Mouse (Mus musculus): ENCODE measurements around the gene Chid1.

The Chid1 gene

DNA sequence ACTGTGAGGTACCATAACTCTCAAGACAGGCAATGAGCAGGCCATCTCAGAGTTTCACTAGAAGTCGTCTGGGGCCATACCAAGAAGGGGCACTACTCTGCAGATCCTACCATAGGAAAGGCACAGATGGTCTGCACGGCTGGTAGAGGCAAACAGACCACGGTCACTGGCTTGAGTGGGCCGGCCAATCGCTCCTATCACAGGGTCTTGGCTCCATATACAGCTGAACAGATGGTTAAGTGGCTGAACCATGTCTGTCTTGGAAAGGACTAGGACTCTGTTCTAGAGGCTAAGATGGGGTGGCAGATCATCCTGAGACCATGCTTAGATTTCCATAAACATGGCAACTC lies 37.1 kb downstream of the Chid1 start:
- DNase-seq (ENCODE audit: low read depth, low spot score), result no peak

DNA sequence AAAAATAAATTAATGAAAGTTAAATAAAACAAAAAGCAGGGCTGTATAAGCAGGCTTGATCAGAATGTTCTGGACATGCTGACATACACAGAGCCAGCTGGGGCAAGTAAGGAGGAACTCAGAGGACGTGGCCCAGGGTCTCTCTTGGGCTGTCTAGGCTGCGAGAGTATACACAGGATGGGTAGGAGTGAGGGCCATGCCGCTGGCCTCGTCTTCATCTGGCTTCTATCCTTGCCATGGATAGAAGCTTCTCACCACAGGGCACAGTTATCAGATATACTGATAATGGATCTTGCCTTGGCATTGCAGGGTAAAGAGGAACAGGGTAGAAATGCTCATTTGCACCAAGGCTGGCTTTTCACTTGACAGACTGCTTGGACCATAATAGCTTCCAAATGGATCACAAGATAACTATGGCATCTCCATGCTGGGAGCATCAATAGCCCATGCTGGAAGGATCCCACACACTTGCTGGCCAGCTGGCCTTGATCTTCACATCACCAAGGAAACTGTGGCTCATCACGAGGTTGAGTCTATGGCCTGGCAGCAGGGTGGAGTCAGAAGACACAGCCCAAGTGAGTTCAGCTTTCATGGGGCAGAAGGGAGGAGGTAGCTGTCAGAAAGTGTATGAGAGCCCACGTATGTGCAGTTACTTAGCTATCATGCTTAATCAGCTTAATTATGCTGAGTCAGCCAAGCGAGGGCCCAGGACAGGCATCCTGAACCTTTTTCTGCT lies 37.7 kb downstream of the Chid1 start:
- no peak for DNase-seq (ENCODE audit: low read depth, low spot score)

DNA sequence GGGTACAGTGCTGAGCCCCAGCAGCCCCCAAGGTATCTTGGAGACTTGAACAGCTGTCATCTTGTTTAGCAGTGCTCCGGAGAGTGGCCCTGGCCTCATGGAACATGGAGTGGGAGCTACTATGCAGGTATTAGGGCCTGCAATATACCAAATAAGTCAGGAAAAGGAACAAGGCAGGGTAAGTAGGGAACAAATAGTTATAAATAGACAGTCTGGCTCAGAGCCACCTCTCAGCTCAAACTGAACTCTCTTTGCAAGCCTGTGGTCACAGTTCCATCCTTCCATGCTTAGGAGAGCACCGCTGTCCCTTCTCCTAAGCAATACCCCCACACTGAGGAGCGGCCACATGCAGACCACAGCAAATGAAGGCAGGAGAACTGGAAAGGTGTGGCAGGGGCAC lies 42.1 kb downstream of the Chid1 start:
- no peak for DNase-seq (ENCODE audit: low read depth, low spot score)

DNA sequence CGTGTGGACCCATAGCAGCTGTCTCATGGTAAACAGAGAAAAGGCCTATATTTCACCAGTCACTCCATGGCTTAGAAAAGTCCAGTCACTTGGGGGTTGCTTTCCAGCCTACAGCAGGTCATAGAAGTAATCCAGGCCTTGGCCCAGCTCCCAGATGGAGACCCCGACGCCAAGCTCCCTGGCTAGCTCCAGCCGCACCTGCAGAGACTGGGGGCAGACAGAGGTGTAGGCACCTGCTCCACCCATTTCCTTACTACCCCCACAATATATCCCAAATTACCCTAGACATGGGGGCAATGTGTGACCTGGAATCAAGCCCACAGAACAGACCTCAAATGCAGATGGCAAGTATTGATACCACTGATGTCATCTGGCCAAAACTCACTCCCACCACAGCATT lies 43.7 kb downstream of the Chid1 start:
- DNase-seq (ENCODE audit: low read depth, low spot score), result no peak

DNA sequence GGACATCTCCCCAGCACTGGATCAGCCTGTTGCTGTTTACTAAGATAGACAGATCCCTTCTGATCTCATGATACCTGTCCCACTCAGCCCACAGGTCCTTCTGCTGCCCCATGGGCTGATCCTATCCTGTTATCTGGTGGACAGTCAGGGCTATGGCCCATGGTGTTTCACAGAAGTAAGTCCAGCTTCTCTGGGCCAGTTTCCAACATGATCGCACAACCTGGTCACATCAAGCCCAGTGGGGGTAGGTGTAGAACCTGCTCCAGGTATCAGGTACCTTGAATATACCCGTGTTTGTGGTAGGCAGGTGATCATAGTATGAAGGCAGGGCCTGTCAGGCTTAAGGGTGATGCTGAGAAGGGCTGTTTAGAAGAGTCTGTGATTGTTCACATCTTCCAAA lies 44.3 kb downstream of the Chid1 start:
- no peak for DNase-seq (ENCODE audit: low read depth, low spot score)

DNA sequence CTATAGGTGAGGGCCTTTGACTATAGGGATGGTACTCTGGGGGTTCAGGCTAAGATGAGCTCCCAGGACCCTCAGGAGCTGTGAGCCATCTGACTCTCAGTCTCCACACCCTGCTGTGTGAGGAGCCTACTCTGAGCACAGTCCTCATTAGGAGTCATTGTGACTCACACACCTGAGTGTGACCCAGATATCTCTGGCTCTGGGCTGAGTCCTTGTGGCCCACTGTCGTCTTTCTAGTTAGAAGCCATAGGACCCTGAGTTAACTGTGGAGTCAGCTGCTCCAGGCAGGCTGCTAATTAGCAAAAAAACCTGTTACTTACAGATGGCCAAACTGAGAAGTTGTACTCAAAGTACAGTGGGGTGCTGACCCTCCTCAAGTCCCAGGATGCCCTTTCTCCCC lies 45.9 kb downstream of the Chid1 start:
- no peak for DNase-seq (ENCODE audit: low read depth, low spot score)

DNA sequence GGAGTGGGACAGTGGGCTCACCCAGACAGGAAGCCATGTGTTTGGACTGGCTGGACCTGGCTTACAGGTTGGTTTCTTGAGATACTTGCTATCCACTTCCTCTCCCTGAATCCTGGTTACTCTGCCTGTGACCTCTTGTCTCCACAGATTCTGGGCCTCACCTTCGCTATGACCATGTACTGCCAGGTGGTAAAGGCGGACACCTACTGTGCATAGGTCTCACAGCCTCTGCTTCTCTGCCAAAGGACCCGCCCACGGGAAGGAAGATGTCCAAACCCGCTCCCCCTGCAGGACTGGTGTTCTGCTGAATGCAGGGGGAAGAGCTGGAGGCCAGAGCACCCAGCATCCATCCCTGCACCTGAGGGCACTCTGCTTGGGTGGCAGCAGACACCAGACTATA lies 46.9 kb downstream of the Chid1 start:
- DNase-seq (ENCODE audit: low read depth, low spot score), result no peak

DNA sequence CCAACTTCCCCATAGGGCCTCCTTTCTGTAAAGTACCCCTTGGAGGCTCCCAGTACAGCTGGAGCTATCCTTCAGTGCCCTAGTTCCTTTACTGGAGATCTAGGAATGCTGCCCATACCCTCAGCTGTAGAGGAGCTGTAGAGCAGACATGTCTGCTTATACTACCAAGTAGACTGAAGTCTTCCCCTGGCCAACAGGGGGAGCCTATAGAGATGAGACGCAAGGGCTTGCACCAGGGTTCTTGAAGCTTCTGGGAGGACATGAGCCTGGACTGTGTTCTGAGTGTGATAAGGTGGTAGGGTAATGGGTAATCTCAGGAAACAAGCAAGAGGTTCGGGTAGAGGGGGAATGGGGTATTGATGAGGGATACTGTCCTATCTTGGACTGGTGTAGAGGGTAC lies 48.5 kb downstream of the Chid1 start:
- peak; percentile 45 for DNase-seq (ENCODE audit: low read depth, low spot score)

DNA sequence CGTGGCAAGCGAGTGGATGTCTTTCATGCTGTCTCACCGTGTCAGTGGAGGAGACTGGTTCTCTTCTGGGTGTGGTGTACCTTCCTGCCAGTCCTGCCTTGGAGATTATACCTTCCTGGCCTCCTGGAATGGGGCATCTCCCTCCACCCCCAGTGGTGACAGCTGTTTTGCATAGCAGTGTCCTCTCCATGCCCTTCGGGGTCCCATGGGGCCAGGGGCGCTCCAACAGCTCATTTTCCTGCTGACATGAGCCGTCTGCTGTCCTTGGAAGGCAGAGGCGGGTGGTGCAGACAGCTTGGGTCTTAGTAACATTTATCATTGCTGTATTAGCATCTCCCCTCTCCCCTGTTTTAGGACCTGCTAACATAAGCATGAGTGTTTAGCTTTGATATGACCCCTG lies 52.5 kb downstream of the Chid1 start:
- no peak for DNase-seq (ENCODE audit: low read depth, low spot score)

DNA sequence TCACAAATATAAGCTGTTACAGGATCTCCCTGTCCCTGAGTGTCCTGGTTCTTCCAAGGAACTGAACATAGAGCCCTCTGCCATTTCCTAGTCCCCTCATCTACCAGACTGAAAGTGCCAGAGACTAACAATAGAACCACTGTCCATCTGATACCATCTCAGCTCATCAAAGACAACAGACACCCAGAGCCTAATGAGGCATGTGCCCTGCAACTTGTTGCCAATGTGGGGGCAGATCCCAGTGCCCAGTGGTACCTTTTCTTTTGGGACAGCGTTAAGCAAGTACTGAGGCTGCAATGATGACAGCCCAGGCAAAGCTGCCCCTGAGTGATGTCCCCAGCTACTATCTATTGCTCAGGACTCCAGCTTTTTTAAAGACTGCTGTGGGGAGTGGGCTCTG lies 53.4 kb downstream of the Chid1 start:
- DNase-seq (ENCODE audit: low read depth, low spot score), result no peak

DNA sequence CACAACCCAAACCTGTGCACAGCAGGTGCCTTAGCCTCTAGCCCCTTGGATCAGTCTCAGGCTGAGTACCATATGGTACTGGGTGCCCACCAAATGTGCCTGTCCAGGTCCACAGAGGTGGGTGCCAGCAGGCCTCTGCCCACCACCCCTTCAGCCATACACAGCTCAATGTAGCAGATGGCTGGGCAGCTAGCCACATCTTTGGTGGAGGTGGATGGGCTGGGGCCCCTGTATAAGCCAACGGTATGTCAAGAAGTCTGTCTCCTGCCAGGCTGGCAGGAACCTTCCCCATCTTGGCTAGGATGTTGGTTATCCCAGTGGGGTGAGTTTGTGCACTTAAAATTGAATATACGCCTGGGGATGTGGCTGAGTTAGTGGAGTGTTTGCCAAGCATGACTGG lies 54.1 kb downstream of the Chid1 start:
- no peak for DNase-seq (ENCODE audit: low read depth, low spot score)

DNA sequence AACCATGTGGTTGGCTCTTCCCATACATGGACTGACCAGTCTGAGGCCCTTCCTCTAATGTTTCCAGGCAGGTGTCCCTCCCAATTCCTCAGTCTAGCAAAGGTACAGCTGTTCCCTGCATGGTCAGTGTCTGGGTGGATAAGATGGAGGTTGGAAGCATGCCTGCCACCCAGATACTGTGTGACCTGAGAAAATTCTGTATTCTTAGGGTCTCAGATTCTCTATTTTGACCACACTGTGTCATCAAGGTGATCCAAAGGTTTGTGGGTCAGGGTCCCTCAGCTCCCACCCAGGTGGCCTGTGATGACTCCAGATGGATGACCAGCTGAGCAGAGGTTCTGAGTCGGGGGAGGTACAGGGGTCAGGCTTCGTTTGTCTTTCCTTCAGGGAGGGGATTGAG lies 54.5 kb downstream of the Chid1 start:
- DNase-seq (ENCODE audit: low read depth, low spot score), result no peak

DNA sequence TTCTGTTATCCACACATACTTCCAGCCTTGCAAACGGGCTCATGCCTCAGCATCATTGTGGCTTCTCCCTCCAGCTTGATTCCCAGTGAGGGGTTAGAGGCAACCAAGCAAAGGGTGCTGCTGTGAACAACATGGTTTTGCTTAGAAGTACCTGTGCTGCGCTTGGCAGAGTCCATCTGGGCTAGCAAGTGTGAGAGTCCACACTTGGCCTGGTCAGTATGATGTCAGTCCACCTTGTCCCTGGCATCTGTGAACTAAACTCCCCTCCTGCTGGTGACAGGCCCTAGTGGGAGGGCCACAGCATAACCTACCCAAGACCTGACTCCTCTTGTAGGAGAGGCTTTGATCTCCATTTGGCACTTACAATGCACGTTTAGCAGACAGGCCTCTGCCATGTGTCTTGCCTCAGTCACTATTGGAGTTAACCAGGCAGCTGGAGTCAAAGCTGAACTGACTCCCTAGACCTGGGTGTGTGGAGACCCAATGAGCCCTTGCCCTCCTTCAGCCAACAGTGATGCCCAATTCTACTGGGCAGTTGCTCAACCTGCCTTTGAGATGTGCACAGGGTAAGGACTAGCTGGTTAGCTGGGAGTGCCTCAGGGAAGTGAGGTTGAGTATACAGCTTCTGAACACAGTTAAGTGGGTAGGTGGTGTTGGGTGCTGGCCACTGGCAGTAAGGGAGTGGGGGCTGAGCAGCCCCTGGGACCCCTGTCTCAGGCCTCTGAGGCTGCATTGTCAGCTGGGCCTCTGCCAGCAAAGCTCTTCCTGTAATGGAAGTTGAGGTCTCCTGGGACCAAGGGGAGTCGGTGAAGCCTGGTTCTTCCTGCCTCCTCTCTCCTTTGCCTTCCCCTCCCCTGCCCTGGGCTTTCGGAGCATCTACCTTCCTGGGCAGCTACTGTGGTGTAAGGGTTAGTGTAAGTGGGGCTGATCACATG lies 55.2 kb downstream of the Chid1 start:
- DNase-seq (ENCODE audit: low read depth, low spot score), result no peak

DNA sequence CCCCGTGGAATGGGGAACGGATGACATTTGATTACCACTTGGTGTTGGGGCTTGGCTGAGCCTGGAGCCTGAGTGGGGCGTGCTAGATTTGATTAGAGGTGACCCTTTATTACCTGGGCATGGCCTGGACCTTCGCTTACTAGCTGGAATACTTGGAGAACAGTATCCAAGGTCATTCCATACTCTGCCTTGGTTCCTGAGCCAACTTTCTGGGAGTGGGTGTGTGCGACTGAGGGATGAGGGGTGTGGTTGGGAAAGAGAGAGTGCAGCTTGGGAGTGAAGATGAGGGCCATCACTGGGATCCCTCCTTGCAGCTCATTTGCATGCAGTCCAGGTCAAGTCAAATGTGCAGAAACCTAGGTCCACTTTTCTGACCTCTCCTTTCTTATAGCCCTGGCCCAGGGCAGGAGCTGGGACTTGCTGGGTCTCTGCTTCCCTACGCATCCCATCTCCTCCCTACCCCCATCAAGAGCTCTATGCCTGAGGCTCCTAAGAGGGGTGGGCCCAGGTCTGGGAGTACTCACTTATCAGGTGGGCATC lies 56.5 kb downstream of the Chid1 start:
- DNase-seq (ENCODE audit: low read depth, low spot score), result no peak

DNA sequence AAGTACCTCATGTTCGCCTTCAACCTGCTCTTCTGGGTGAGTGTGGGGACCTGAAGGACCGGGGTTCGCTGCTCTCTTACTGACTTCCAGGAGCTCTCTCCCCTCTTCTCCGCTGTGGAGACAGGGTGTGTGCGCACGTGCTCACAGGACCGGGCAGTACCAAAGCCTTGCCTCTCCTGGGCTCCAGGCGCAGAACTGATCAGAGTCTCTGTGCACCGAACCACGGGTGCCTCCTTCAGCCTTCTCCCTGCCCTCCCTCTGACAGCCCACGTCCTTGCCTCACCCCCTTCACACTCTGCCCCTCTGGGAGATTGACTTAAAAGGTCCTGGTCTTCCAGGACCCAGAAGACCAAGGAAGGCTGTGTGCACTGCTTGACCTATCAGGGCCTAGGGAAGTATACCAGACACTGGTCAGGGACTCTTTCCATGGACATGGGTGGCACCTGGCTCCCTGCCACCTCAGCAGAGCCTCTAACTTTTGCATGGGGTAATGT lies 57.1 kb downstream of the Chid1 start:
- no peak for DNase-seq (ENCODE audit: low read depth, low spot score)

DNA sequence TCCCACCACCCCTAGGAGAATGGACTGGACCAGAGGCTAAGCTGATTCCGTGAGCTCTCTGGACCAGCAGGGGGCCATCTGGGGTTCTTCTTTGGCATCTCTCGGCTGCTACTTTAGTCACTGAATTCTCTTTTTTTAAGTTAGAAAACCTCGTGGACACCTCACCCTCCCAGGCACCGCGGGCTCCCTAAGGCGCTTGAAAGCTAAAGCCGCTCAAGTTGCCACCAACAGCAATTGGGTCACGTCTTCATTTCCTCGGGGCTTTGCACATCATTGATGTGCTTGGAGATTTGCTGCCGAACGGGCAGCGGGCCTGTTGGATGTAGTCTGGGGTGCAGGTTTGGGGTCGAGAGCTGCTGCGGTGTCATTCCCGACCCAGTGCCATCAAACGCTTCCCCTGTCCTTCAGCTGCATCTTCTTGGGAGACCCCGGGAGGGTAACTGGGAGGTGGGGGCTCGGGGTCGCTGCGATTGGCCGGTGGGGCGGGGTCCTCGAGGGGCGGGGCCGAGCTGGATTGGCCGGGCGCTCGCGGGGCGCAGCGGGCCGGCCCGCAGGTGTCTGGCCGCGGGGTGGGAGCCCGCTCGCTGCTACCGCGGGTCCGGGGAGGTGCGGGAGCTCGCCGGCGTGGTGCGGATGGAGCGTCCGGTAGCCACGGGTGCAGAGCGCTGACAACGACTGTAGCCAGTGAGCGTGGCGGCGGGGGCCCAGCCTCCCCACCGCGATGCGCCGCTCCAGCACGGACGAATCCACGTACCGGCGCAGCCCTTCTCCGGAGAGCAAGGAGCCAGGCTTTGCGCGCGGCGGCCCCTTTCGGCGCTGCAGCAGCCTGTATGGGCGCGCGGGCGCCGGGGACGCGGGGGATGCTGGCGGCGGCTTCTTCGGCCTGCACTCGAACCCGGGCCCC lies 57.9 kb downstream of the Chid1 start:
- no peak for DNase-seq (ENCODE audit: low read depth, low spot score)

DNA sequence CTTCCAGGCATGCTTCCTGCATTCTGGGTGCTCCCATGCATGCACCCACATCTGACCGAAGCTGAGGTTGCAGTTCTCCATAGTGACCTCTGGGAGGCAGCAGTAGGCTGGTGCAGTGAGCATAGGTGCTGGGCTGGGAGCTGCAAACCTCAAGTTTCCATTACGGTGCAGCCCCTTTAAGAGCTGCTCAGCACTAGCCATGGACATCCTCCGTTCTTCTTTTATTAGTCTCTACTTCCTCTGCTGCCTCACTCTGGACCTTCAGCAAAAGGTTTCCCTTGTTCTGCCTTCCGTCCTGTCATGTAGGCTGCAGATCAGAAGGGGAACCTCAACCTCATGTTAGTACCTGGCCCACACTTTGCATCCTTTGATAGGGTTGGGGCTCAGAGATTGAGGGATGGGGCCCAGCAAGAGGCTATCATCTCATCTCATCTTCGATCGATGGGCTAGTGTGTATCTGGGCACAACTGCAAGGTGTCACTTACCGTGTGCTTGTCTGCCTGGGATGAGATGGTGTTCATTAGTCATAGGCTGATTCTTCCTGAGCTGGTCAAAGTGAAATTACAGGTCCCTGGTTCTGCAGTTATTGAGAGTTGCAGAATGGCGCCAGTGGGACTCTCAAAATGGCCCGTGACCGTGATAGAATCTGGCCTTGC lies 58.7 kb downstream of the Chid1 start:
- DNase-seq (ENCODE audit: low read depth, low spot score), result peak; percentile 67

DNA sequence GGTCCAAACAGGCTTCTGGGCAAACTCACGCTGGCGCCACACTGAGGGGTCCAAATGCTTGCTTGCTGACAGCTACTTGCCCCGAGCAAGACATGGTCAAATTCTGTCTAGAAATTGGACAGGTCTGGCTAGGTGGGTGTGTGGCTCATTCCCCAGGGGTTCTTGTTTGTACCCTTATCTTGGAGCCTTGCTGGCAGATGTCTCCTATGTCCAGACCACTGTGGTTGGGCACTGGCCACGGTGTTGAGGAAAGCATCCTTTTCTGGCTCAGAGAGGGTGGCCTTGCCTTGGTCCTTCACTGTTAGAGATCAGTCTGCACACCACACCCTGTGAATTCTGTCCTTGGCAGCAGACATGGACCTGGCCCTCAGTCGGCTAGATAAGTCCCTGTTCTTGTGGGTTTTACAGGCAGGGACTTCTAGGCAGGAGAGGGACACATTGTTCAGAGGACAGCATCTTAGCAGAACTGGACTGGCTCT lies 61.3 kb downstream of the Chid1 start:
- peak; percentile 47 for DNase-seq (ENCODE audit: low read depth, low spot score)

DNA sequence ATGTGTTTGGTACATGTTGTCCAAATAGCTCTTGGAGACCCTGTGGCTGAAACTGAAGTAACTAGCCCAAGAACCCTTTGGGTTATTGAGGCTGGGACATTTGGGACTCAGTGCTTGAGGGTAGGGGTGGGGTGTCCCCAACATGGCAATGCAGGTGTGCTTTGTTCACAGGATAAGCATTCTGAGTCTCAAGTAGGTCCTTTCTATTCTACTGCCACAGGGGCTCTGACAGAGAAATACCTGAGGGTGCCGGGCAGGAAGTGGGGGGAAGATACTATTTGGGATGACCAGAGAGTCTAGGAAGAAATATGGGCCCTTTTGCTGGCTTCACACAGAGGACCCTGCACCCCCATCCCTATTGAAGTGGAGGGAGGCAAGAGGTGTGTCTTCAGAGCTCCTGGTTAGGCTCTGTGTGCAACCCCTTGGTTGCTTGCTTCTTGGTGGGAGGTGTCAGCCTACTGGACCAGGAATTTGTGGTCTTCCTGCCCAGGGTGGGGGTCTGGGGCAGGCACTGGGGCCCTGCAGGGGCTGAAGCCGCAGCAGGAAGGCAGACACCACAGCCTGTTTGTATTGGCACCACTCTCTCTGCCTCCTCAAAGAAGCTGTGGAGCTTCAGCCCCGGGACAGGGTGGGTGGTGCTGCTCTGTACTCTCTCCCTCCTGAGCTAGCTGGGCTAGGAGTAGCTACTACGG lies 61.9 kb downstream of the Chid1 start:
- DNase-seq (ENCODE audit: low read depth, low spot score), result peak; percentile 46

DNA sequence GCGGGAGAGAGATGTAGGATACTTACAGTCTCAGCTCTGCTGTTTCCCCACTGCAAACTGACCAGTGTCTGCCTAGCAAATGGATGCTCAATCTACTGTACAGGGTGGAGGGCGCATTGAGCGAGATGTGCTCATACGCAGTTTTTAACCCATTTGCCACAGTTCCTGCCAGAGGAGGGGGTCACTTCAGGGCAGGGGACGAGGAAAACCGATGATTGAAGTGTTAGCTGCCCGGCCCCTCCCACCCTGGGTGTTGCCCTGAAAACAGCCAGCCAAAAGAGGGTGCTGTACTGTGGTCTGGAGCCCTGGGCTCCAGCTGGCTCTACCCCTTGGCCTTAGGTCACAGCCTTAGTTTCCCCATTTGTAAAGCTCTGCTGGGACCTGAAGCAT lies 62.7 kb downstream of the Chid1 start:
- no peak for DNase-seq (ENCODE audit: low read depth, low spot score)

Data from 3T3-L1 (cell line).